Mouse (Mus musculus) neutrophil, adult 5-6 weeks (primary cell): ENCODE measurements around the gene St5. TPM values are rescaled to one million over a fixed set of nuclear protein-coding genes. Genes with fewer than 3 reads are reported as not detected.

ENCODE experiments used
- ATAC-seq: fragments of 151-379, 151-347 bp; 2 replicates; pipeline ENCODE4 v1.8.0; 2017; ENCODE audit warnings: mild to moderate bottlenecking, moderate TSS enrichment; ENCODE audit not compliant: insufficient number of reproducible peaks, poor library complexity, low FRiP score, severe bottlenecking; ENCODE audit errors: extremely low read depth
- total RNA-seq: library from RNA; stranded (forward); fragments of 200-1000 nt; gene quantifications from 2 replicates; pipeline ENCODE4 v1.2.3, GENCODE M21; 2017

The St5 gene
- total RNA-seq, 1 experiment from 2014 or later = not detected

GRCm38 (mm10) chr7:109648812-109649594, 54.4 kb downstream of the St5 start:
- ATAC-seq = no peak

DNA sequence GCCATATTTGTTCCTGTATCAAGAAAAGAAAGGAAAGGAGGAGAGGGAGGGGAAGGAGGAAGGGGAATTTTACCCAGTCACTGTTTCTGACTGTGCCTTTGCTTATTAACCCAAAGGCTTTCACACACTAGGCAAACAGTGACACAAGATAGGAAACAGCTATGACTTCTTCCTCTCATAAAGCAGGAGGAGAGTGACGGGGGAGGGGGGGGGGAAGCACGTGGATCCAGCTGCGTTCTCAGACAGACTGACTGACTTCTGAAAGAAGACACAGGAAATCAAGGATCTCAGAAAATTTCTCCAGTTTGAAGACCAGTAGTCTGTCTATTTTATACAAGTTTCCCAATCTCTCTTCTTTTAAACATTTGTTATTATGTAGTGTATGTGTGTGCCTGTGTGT, 56.8 kb downstream of the St5 start:
- no peak for ATAC-seq

- no peak for ATAC-seq
Observed at GRCm38 (mm10) chr7:109643305-109643994, 60.0 kb downstream of the St5 start.

DNA sequence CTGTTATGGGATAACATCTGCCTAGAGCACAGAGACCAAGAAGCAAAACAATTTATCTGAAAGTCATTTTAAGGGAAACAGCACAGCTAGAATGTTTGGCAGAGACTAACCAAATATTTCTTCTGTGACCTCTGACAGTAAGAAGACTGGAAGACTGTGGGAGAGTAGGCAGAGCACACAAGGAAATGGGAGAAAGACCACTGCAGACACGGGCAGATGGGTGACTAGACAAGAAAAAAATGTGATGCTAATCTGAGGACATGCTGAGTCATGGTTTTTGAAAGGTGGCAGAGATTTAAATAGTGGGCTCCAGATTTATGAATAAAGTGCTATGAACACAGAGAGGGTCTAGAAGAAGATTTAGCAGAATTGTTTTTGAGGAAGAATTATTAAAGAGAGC, 61.4 kb downstream of the St5 start:
- ATAC-seq = no peak

DNA sequence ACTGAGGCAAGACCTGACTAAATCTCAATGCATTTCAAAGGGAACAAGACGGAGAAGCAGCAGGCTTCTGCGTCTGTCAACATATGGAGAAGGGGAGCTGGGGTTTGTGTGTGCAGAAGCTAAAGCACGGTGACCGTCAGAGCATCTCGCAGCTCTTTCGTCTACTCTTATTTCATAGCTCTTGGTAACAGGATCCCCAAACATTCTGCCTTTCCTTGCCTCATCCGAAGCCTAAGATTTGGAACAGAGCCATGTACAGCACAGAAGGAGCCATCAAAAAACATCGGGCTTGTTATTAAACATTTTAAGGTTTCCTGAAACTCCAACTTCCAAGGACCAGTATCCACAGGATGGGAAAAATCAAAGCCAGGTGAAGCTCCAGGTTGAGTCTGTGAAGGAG, 62.3 kb downstream of the St5 start:
- ATAC-seq = no peak

DNA sequence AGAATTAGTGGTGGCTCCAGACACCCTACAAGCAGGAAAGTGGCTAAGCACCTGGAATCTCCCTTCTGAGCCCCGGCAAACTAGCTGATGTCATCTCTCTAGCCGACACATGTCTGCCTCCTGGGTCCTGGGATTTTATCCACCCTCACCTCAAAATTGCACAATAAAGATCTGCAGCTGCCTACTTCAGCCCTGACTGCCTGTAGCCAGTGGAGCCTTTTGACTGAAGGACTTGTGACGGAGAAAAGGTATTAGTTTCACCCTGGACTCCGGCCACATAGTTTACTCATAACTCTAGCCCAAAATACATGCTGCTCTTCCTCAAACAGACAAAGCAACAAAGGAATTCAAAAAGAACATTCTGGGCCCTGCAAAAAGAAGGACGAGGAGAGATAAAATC, 66.0 kb downstream of the St5 start:
- ATAC-seq = no peak

- no peak for ATAC-seq
Observed at GRCm38 (mm10) chr7:109636086-109636792, 67.2 kb downstream of the St5 start.

- ATAC-seq = no peak
Observed at GRCm38 (mm10) chr7:109633404-109634085, 69.9 kb downstream of the St5 start.

- no peak for ATAC-seq
Observed at GRCm38 (mm10) chr7:109631330-109631729, 72.1 kb downstream of the St5 start.

- ATAC-seq = no peak
Observed at GRCm38 (mm10) chr7:109629871-109630778, 73.3 kb downstream of the St5 start.

- no peak for ATAC-seq
Observed at GRCm38 (mm10) chr7:109628935-109629609, 74.3 kb downstream of the St5 start.

- ATAC-seq = no peak
Observed at GRCm38 (mm10) chr7:109627851-109628250, 75.6 kb downstream of the St5 start.

GRCm38 (mm10) chr7:109622234-109622838, 81.1 kb downstream of the St5 start:
- no peak for ATAC-seq

DNA sequence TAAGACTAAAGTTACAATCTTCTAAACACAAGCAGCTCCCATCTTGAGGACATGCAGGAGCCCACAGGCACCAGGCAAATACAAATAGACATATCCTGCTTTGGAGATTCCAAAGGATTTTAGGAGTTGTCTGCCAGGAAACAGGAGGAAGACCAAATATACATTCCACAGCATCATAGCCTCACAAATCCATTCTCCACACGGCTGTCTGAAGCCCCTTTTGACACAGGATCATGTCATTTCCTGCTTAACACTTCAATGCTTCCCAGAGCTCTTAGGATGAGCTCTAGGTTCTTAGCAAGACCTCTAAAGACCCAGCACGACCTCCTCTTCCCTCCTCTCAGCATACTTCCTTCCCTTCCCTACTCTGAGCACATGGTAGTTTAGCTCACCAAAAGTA, 82.4 kb downstream of the St5 start:
- ATAC-seq = no peak

GRCm38 (mm10) chr7:109620288-109620687, 83.1 kb downstream of the St5 start:
- no peak for ATAC-seq

DNA sequence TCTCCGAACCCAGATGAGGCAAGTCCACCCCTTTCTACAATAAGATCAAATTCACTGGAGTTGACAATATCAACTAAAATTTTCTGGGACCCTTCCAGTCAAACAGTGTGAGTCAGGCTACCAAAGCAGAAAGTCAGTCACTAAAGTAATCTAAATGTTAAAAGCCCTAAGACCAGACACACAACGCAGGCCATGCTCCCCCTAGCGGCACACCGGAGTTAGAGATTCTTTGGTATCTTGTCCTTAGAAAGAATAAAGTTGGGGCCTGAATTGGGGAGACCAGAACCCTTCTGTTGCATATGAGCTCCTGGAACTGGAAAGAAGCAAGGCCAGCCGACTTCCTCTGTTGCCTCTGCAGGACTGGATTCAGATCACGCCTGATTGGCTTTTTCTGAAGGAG, 84.7 kb downstream of the St5 start:
- ATAC-seq = no peak

- no peak for ATAC-seq
Observed at GRCm38 (mm10) chr7:109617838-109618237, 85.6 kb downstream of the St5 start.
